Mouse (Mus musculus): Measurements from ENCODE around the gene Gpatch4. TPM values are rescaled to one million over a fixed set of nuclear protein-coding genes. Genes with fewer than 3 reads are reported as not detected.

The Gpatch4 gene
- polyA plus RNA-seq, 1 experiment from 2014 or later, result 35.8 TPM

- no peak overlapping the region for H3K4me2 ChIP-seq (replicated peaks)
- H3K4me1 ChIP-seq, result no peaks in the 10 kb centered on the region
- H3K9me3 ChIP-seq (replicated peaks), result no peaks in the 10 kb centered on the region
- no peak for ATAC-seq (ENCODE audit: insufficient number of reproducible peaks, low FRiP score, low TSS enrichment, low read depth)
- no peaks in the 10 kb centered on the region for H3K27me3 ChIP-seq
- no peak overlapping the region for H3K4me3 ChIP-seq (replicated peaks)
- no peak overlapping the region for H3K9ac ChIP-seq
- H3K27ac ChIP-seq (replicated peaks), result no peak overlapping the region
- H3K36me3 ChIP-seq, result peaks cover 46% of the 10 kb centered on the region
- WGBS, result 78% methylated on average over 3 of the region's 3 CpGs
Observed at GRCm38 (mm10) chr3:88049532-88049931, 6.6 kb downstream of the Gpatch4 start.

DNA sequence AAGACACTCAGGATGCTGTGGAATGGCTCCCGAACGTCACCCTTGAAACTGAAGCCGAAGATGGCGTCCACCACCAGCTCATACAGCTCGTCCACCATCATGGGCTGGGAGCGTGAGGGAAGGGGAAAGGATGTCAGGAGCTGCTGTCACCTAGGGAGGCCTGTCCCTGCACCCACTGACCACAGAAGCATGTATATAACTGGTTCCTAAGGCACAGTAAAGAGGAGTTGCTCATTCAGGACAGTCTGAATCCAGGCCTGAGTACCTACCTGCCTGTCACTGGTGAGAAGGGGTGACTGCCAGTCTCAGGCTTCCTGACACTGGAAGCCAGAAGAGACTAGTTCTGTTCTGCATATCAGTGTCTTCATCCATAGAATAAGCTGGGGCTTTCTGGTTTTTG is 14.1 kb downstream of the Gpatch4 start:
- Histone ChIP-seq H3K27me3 (no peaks in the 10 kb centered on the region), H3K4me3 (replicated peaks) (peak overlapping the region; percentile 76), H3K9me3 (replicated peaks) (no peaks in the 10 kb centered on the region), H3K27ac (replicated peaks) (no peak overlapping the region), H3K36me3 (peaks cover 45% of the 10 kb centered on the region), H3K4me2 (replicated peaks) (peak overlapping the region; percentile 84), H3K4me1 (peaks cover 17% of the 10 kb centered on the region), H3K9ac (0 out of 2 replicates have a peak overlapping the region, but pooled peaks have one; percentile 80)
- WGBS, result 86% methylated on average over 6 of the region's 6 CpGs
- no peak for ATAC-seq (ENCODE audit: insufficient number of reproducible peaks, low FRiP score, low TSS enrichment, low read depth)

DNA sequence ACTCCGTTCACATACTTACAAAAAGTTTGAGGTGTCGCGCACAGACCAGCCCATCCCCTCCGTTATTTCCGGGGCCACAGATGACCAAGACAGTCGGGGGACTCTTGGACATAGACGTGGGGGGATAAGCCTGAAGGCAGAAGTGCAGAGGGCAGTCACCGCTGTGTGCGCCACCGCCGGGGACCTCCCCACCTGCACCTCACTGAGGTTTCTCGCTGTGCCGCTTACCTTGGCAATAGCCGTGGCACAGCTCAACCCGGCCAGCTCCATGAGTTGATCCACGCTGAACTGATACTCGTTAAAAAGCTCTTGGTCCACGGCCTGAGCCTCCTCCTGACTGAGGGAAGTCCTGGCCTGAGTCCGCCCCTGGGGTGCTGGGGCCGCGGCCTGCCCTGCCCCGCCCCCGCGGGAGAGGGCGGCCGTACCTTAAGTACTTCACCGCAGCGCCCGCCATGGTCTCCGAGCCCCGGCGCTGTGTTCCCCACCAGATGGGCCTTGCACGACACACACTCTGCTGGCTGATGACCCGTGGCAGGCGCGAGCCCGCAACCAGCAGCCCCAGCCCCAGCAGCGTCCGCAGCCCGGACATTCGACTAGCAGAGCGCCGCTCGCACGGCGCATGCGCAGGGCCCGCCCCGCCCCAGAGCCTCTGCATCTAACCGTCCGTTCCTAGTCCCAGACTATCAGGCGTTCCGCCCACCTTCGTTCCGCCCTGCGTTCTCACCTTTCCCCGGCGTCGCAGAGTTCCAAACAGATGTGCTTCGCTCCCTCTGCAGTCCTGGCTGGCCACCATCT is 15.2 kb downstream of the Gpatch4 start, which contains the start of gene Naxe:
Gene Naxe (minus strand): TSS at position 594 of the 795 bp plus-strand sequence.
- Histone ChIP-seq H3K9ac (peak within 1 kb of the TSS; percentile 80), H3K36me3 (peaks cover 34% of the 10 kb centered on the region), H3K4me3 (replicated peaks) (peak within 1 kb of the TSS; percentile 76), H3K27ac (replicated peaks) (peak within 1 kb of the TSS; percentile 41), H3K9me3 (replicated peaks) (no peaks in the 10 kb centered on the region), H3K4me1 (peaks cover 17% of the 10 kb centered on the region), H3K27me3 (no peaks in the 10 kb centered on the region), H3K4me2 (replicated peaks) (peak within 1 kb of the TSS; percentile 84)
- ATAC-seq (ENCODE audit: insufficient number of reproducible peaks, low FRiP score, low TSS enrichment, low read depth), result peak; percentile 90
- WGBS, result under 1% methylated on average over 60 of the region's 60 CpGs

- H3K9me3 ChIP-seq (replicated peaks), result no peaks in the 10 kb centered on the region
- no peak overlapping the region for H3K27ac ChIP-seq (replicated peaks)
- no peaks in the 10 kb centered on the region for H3K4me1 ChIP-seq
- H3K4me3 ChIP-seq (replicated peaks), result no peak overlapping the region
- ATAC-seq (ENCODE audit: insufficient number of reproducible peaks, low FRiP score, low TSS enrichment, low read depth), result no peak
- H3K36me3 ChIP-seq, result no peaks in the 10 kb centered on the region
- H3K9ac ChIP-seq, result no peak overlapping the region
- H3K4me2 ChIP-seq (replicated peaks), result no peak overlapping the region
- WGBS, result 6% methylated on average over 2 of the region's 2 CpGs
- no peaks in the 10 kb centered on the region for H3K27me3 ChIP-seq
Observed at GRCm38 (mm10) chr3:88068386-88068785, 25.5 kb downstream of the Gpatch4 start.

GRCm38 (mm10) chr3:88071783-88072182 is 28.9 kb downstream of the Gpatch4 start:
- peak; percentile 69 for ATAC-seq (ENCODE audit: insufficient number of reproducible peaks, low FRiP score, low TSS enrichment, low read depth)
- no peak overlapping the region for H3K27ac ChIP-seq (replicated peaks)
- WGBS, result 3% methylated on average over 5 of the region's 5 CpGs
- H3K4me2 ChIP-seq (replicated peaks), result no peak overlapping the region
- H3K9me3 ChIP-seq (replicated peaks), result no peaks in the 10 kb centered on the region
- H3K27me3 ChIP-seq, result no peaks in the 10 kb centered on the region
- H3K4me1 ChIP-seq, result no peaks in the 10 kb centered on the region
- H3K36me3 ChIP-seq, result no peaks in the 10 kb centered on the region
- H3K4me3 ChIP-seq (replicated peaks), result no peak overlapping the region
- no peak overlapping the region for H3K9ac ChIP-seq

DNA sequence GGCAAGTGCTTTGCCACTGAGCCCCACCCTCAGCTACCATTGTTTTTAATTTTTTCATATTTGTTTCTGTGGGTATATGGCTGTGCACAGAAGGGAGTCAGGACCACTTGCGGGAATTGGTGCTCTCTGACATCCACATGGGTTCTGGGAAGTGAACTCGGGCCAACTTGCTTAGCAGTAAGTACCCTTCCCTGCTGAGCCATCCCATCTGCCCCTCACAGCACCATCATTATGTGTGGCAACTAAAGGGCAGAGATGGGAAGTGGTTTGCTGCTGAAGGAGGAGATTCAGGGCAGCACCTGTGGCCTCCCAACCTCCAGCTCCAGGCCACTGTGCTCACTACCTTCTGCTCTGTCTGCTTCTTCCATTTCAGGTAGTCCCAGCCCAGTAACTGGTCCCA is 30.7 kb downstream of the Gpatch4 start:
- no peaks in the 10 kb centered on the region for H3K27me3 ChIP-seq
- no peak for ATAC-seq (ENCODE audit: insufficient number of reproducible peaks, low FRiP score, low TSS enrichment, low read depth)
- WGBS, result 68% methylated on average over 2 of the region's 2 CpGs
- no peak overlapping the region for H3K4me3 ChIP-seq (replicated peaks)
- H3K36me3 ChIP-seq, result no peaks in the 10 kb centered on the region
- no peaks in the 10 kb centered on the region for H3K9me3 ChIP-seq (replicated peaks)
- no peak overlapping the region for H3K4me2 ChIP-seq (replicated peaks)
- H3K27ac ChIP-seq (replicated peaks), result no peak overlapping the region
- no peak overlapping the region for H3K9ac ChIP-seq
- no peaks in the 10 kb centered on the region for H3K4me1 ChIP-seq

- no peak overlapping the region for H3K9ac ChIP-seq
- ATAC-seq (ENCODE audit: insufficient number of reproducible peaks, low FRiP score, low TSS enrichment, low read depth), result no peak
- H3K27me3 ChIP-seq, result no peaks in the 10 kb centered on the region
- H3K4me3 ChIP-seq (replicated peaks), result no peak overlapping the region
- H3K27ac ChIP-seq (replicated peaks), result no peak overlapping the region
- no peaks in the 10 kb centered on the region for H3K9me3 ChIP-seq (replicated peaks)
- H3K36me3 ChIP-seq, result no peaks in the 10 kb centered on the region
- no peaks in the 10 kb centered on the region for H3K4me1 ChIP-seq
- WGBS, result 85% methylated on average over 2 of the region's 2 CpGs
- no peak overlapping the region for H3K4me2 ChIP-seq (replicated peaks)
Observed at GRCm38 (mm10) chr3:88074351-88074750, 31.4 kb downstream of the Gpatch4 start.

GRCm38 (mm10) chr3:88074766-88075165 is 31.9 kb downstream of the Gpatch4 start:
- no peaks in the 10 kb centered on the region for H3K36me3 ChIP-seq
- no peaks in the 10 kb centered on the region for H3K4me1 ChIP-seq
- H3K9ac ChIP-seq, result no peak overlapping the region
- no peaks in the 10 kb centered on the region for H3K27me3 ChIP-seq
- WGBS, result 81% methylated on average over 8 of the region's 8 CpGs
- no peak overlapping the region for H3K27ac ChIP-seq (replicated peaks)
- ATAC-seq (ENCODE audit: insufficient number of reproducible peaks, low FRiP score, low TSS enrichment, low read depth), result no peak
- no peak overlapping the region for H3K4me2 ChIP-seq (replicated peaks)
- H3K9me3 ChIP-seq (replicated peaks), result no peaks in the 10 kb centered on the region
- H3K4me3 ChIP-seq (replicated peaks), result no peak overlapping the region

DNA sequence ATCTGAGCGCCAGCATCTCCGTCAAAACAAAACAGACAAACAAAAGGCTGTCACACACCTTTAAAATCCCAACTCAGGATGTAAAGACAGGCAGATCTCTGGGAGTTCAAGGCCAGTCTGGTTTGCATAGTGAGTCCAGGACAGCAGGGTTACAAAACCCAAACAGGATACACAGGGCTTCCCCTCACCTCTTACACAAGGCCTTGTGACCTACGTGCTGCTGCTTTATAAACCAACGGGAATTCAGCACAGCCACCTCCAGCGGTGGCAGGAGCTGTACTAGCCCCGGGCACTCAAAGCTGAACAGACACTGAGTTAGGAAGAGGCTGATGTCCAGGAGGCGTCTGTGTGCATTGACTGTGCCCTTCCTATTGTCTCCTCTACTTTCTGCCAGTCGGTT is 34.5 kb downstream of the Gpatch4 start:
- no peak overlapping the region for H3K9ac ChIP-seq
- no peak overlapping the region for H3K4me3 ChIP-seq (replicated peaks)
- no peaks in the 10 kb centered on the region for H3K36me3 ChIP-seq
- no peak overlapping the region for H3K4me2 ChIP-seq (replicated peaks)
- no peaks in the 10 kb centered on the region for H3K27me3 ChIP-seq
- WGBS, result 31% methylated on average over 8 of the region's 8 CpGs
- no peak for ATAC-seq (ENCODE audit: insufficient number of reproducible peaks, low FRiP score, low TSS enrichment, low read depth)
- H3K4me1 ChIP-seq, result peaks cover 9% of the 10 kb centered on the region
- no peaks in the 10 kb centered on the region for H3K9me3 ChIP-seq (replicated peaks)
- H3K27ac ChIP-seq (replicated peaks), result no peak overlapping the region

DNA sequence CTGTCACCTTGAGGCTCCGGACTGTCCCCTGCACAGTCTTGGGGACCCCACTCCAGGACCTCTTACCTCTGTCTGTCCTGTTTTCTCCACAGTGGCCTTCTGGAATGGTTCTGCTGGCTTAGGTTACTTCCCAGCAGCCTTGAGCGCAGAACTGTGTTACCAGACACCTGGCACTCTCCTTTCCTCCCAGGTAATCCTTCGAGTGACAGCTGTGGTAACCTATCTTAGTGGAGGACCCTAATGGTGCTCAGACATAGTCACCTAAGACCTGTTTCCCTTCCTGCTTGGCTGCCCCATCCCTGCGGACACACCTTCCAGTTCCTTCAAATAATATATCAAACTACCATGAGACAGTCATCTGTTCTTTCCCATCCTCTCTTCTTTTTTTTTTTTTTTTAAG is 35.3 kb downstream of the Gpatch4 start, which contains the start of gene Ttc24:
Gene Ttc24 (minus strand): TSS at position 101 of the 400 bp plus-strand sequence.
- no peak for ATAC-seq (ENCODE audit: insufficient number of reproducible peaks, low FRiP score, low TSS enrichment, low read depth)

GRCm38 (mm10) chr3:88081345-88082223 is 38.7 kb downstream of the Gpatch4 start, which contains the start of gene Iqgap3:
TSS of gene Iqgap3 (plus strand) at chr3:88081971.
- 0 out of 2 replicates have a peak within 1 kb of the TSS, but pooled peaks have one; percentile 7 for H3K27ac ChIP-seq (replicated peaks)
- WGBS, result 19% methylated on average over 33 of the region's 33 CpGs
- H3K4me3 ChIP-seq (replicated peaks), result peak within 1 kb of the TSS; percentile 61

More for the DNA sequence above, 35.3 kb downstream of the Gpatch4 start, which contains the start of gene Ttc24:
- H3K9ac ChIP-seq, result no peak within 1 kb of the TSS
- H3K27ac ChIP-seq (replicated peaks), result no peak within 1 kb of the TSS
- H3K36me3 ChIP-seq, result no peaks in the 10 kb centered on the region
- no peaks in the 10 kb centered on the region for H3K27me3 ChIP-seq
- H3K4me2 ChIP-seq (replicated peaks), result no peak within 1 kb of the TSS
- H3K4me3 ChIP-seq (replicated peaks), result no peak within 1 kb of the TSS
- H3K4me1 ChIP-seq, result peaks cover 17% of the 10 kb centered on the region
- H3K9me3 ChIP-seq (replicated peaks), result no peaks in the 10 kb centered on the region
- 58% methylated on average over 4 of the region's 4 CpGs for WGBS

More at GRCm38 (mm10) chr3:88081345-88082223, 38.7 kb downstream of the Gpatch4 start, which contains the start of gene Iqgap3:
- Histone ChIP-seq H3K36me3 (0 out of 2 replicates have a peak, but pooled peaks cover 12% of the 10 kb centered on the region), H3K9me3 (replicated peaks) (no peaks in the 10 kb centered on the region), H3K9ac (peak within 1 kb of the TSS; percentile 43), H3K27me3 (no peaks in the 10 kb centered on the region), H3K4me1 (peaks cover 18% of the 10 kb centered on the region), H3K4me2 (replicated peaks) (peak within 1 kb of the TSS; percentile 92)
- peak; percentile 77 for ATAC-seq (ENCODE audit: insufficient number of reproducible peaks, low FRiP score, low TSS enrichment, low read depth)

Measured in embryonic facial prominence, embryonic 15.5 days (tissue).